Mouse (Mus musculus): ENCODE results near the gene Slc25a19.

DNA sequence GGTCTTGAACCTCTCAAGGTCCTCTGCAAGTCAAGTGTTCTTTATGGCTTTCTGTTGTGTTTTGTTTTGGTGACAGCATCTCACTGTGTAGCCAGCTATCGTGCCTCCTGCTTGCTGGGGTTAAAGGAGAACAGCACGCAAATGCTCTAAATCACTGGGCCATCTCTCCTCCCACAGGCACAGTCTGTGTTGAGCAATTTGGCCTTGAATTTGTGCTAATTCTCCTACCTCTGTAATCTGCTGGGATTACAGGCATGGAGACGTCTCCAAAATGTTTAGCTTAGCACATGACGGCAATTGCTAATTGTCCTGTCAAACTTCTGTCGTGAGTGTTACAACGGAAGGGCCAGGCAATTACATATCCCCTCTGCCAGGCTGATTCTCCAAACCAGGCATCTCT is 16.9 kb downstream of the Slc25a19 start:
- TF ChIP-seq POLR2A (IDR thresholded peaks at IDR 0.05; ENCODE audit: low read depth, low read length) (no peak), CTCF (IDR thresholded peaks at IDR 0.05; ENCODE audit: borderline replicate concordance, insufficient read depth, low read length) (no peak)
